Mouse (Mus musculus) hindbrain, postnatal 0 days (tissue): ENCODE results near the gene Gemin5. TPM values are rescaled to one million over a fixed set of nuclear protein-coding genes. Genes with fewer than 3 reads are reported as not detected.

Experiments
- ATAC-seq: fragments of 200-750 bp; cut with Nextera tagmentation; 2 replicates; pipeline ENCODE4 v1.8.0; 2017; ENCODE audit warnings: mild to moderate bottlenecking, moderate TSS enrichment, moderate library complexity
- DNase-seq: peaks from one replicate; pipeline ENCODE4 v3.0.0-alpha.2; 2015; ENCODE audit warnings: low spot score
- H3K27ac ChIP-seq: fragments of 300-500 bp; sonication (generic); 2 replicates; pipeline ENCODE4 v1.5.1; 2014; ENCODE audit warnings: mild to moderate bottlenecking
- H3K27me3 ChIP-seq: fragments of 300-500 bp; sonication (generic); 2 replicates; pipeline ENCODE4 v1.6.1; 2014; ENCODE audit warnings: low read length, mixed read lengths; ENCODE audit not compliant: insufficient read depth
- H3K36me3 ChIP-seq: fragments of 300-500 bp; sonication (generic); 2 replicates; pipeline ENCODE4 v1.6.1; 2014; ENCODE audit warnings: low read length, mixed read lengths; ENCODE audit not compliant: insufficient read depth
- H3K4me1 ChIP-seq: fragments of 300-500 bp; sonication (generic); 2 replicates; pipeline ENCODE4 v1.6.1; 2014; ENCODE audit warnings: antibody characterized with exemption, low read length, mixed read lengths; ENCODE audit not compliant: insufficient read depth
- H3K4me2 ChIP-seq: fragments of 300-500 bp; sonication (generic); 2 replicates; pipeline ENCODE4 v1.6.1; 2014; ENCODE audit warnings: low read depth, mild to moderate bottlenecking, low read length, moderate library complexity, mixed read lengths
- H3K4me3 ChIP-seq: fragments of 300-500 bp; sonication (generic); 2 replicates; pipeline ENCODE4 v1.5.1; 2014; ENCODE audit warnings: low read length
- H3K9ac ChIP-seq: fragments of 300-500 bp; sonication (generic); replicated peaks from 2 replicates; pipeline ENCODE4 v1.6.1; 2014; ENCODE audit warnings: mild to moderate bottlenecking, low read length, moderate library complexity, mixed read lengths
- H3K9me3 ChIP-seq: fragments of 300-500 bp; sonication (generic); 2 replicates; pipeline ENCODE4 v1.6.1; 2016; ENCODE audit warnings: low read length, mixed read lengths
- CTCF ChIP-seq: IDR thresholded peaks from 2 replicates; pipeline ENCODE4 v1.5.1; 2016; ENCODE audit warnings: antibody characterized with exemption, control low read depth, low read depth
- whole genome bisulfite sequencing: fragments of 180-500 bp; shearing (Covaris S2); extraction: QIAGEN DNeasy Blood & Tissue Kit; methylation state at CpG from one replicate; pipeline ENCODE4 v1.1.7; 2014; 5-methylcytosine and 5-hydroxymethylcytosine counted together
- polyA plus RNA-seq: library from polyadenylated mRNA; unstranded; fragments of >200 nt; fragmentation: Nextera tagmentation; extraction: Ambion mirVana; gene quantifications from 2 replicates; pipeline ENCODE4 v1.2.1, GENCODE M21; 2015
- total RNA-seq: library from RNA; depleted of rRNA; stranded (reverse); fragments of >200 nt; gene quantifications from 2 replicates; pipeline ENCODE4 v1.2.3, GENCODE M21; 2014

The Gemin5 gene
- total and polyA plus RNA-seq, 2 experiments from 2014 or later: 10.4 to 19.6 TPM

- 24% methylated on average over 3 of the region's 3 CpGs for WGBS
- peak; percentile 78 for ATAC-seq
These were observed 11.2 kb upstream of the Gemin5 start for GRCm38 (mm10) chr11:58179563-58179962.

GRCm38 (mm10) chr11:58171459-58172091, 3.2 kb upstream of the Gemin5 start, which contains the start of gene Mrpl22:
Mrpl22 (plus strand) TSS chr11:58171661.
- WGBS: under 1% methylated on average over 34 of the region's 34 CpGs
- DNase-seq (peak; percentile 98), ATAC-seq (peak; percentile 84)
- H3K4me3 ChIP-seq: peak within 1 kb of the TSS; percentile 76
- peaks cover 10% of the 10 kb centered on the region for H3K36me3 ChIP-seq
- peaks cover 9% of the 10 kb centered on the region for H3K4me1 ChIP-seq
- H3K4me2 ChIP-seq: peak within 1 kb of the TSS; percentile 69
- H3K9ac ChIP-seq: peak within 1 kb of the TSS; percentile 82
- TF ChIP-seq CTCF: no peak
- no peaks in the 10 kb centered on the region for H3K27me3 ChIP-seq
- H3K9me3 ChIP-seq: no peaks in the 10 kb centered on the region
- H3K27ac ChIP-seq: peak within 1 kb of the TSS; percentile 88

More at GRCm38 (mm10) chr11:58179563-58179962, 11.2 kb upstream of the Gemin5 start:
- Histone ChIP-seq H3K9me3 (no peaks in the 10 kb centered on the region), H3K36me3 (peaks cover 28% of the 10 kb centered on the region), H3K9ac (no peak overlapping the region), H3K27me3 (no peaks in the 10 kb centered on the region), H3K27ac (no peak overlapping the region), H3K4me2 (no peak overlapping the region), H3K4me3 (no peak overlapping the region), H3K4me1 (no peaks in the 10 kb centered on the region)
- peak; percentile 92 for DNase-seq
- peak; percentile 92 for TF ChIP-seq CTCF

- ATAC-seq: no peak
- no peak overlapping the region for H3K27ac ChIP-seq
- no peaks in the 10 kb centered on the region for H3K27me3 ChIP-seq
- no peak for TF ChIP-seq CTCF
- peaks cover 9% of the 10 kb centered on the region; the same call in 1 of the 2 replicates for H3K36me3 ChIP-seq
- no peak overlapping the region for H3K4me3 ChIP-seq
- peaks cover 9% of the 10 kb centered on the region for H3K4me1 ChIP-seq
- no peak overlapping the region for H3K4me2 ChIP-seq
- no peak overlapping the region for H3K9ac ChIP-seq
- no peaks in the 10 kb centered on the region for H3K9me3 ChIP-seq
- no peak for DNase-seq
- WGBS: 80% methylated on average over 4 of the region's 4 CpGs
These were observed 1.3 kb upstream of the Gemin5 start for GRCm38 (mm10) chr11:58169666-58170065.

GRCm38 (mm10) chr11:58167822-58168166, 545 bp downstream of the Gemin5 start:
- no peak for ATAC-seq
- H3K4me1 ChIP-seq: peaks cover 9% of the 10 kb centered on the region
- WGBS: 0% methylated on average over 8 of the region's 8 CpGs

GRCm38 (mm10) chr11:58165072-58165471, 3.3 kb downstream of the Gemin5 start:
- DNase-seq: no peak
- no peak overlapping the region for H3K4me2 ChIP-seq
- no peak overlapping the region for H3K4me3 ChIP-seq
- peaks cover 24% of the 10 kb centered on the region; the same call in 1 of the 2 replicates for H3K36me3 ChIP-seq
- 89% methylated on average over 2 of the region's 2 CpGs for WGBS
- no peaks in the 10 kb centered on the region for H3K27me3 ChIP-seq
- H3K27ac ChIP-seq: no peak overlapping the region
- no peak overlapping the region for H3K9ac ChIP-seq
- ATAC-seq: no peak
- 0 out of 2 replicates have a peak, but pooled peaks cover 4% of the 10 kb centered on the region for H3K4me1 ChIP-seq
- TF ChIP-seq CTCF: peak; percentile 31
- no peaks in the 10 kb centered on the region for H3K9me3 ChIP-seq

More at GRCm38 (mm10) chr11:58167822-58168166, 545 bp downstream of the Gemin5 start:
- peak overlapping the region; percentile 48; the same call in 1 of the 2 replicates for H3K27ac ChIP-seq
- peak overlapping the region; percentile 76 for H3K9ac ChIP-seq
- peak; percentile 34; the same call in 1 of the 2 replicates for TF ChIP-seq CTCF
- H3K36me3 ChIP-seq: peaks cover 15% of the 10 kb centered on the region; the same call in 1 of the 2 replicates
- peak overlapping the region; percentile 88 for H3K4me3 ChIP-seq
- no peaks in the 10 kb centered on the region for H3K9me3 ChIP-seq
- peak overlapping the region; percentile 76 for H3K4me2 ChIP-seq
- DNase-seq: no peak
- no peaks in the 10 kb centered on the region for H3K27me3 ChIP-seq

GRCm38 (mm10) chr11:58156871-58157270, 11.5 kb downstream of the Gemin5 start:
- Histone ChIP-seq H3K27ac (no peak overlapping the region), H3K9ac (no peak overlapping the region), H3K9me3 (no peaks in the 10 kb centered on the region), H3K4me3 (no peak overlapping the region), H3K4me1 (no peaks in the 10 kb centered on the region), H3K4me2 (no peak overlapping the region), H3K27me3 (no peaks in the 10 kb centered on the region), H3K36me3 (peaks cover 60% of the 10 kb centered on the region)
- 88% methylated on average over 3 of the region's 3 CpGs for WGBS
- TF ChIP-seq CTCF: no peak
- DNase-seq: no peak
- no peak for ATAC-seq

- Histone ChIP-seq H3K4me1 (no peaks in the 10 kb centered on the region), H3K27ac (no peak overlapping the region), H3K27me3 (no peaks in the 10 kb centered on the region), H3K9me3 (no peaks in the 10 kb centered on the region), H3K4me3 (no peak overlapping the region), H3K9ac (no peak overlapping the region), H3K4me2 (no peak overlapping the region), H3K36me3 (peaks cover 70% of the 10 kb centered on the region)
- no peak for TF ChIP-seq CTCF
- DNase-seq (no peak), ATAC-seq (no peak)
- 95% methylated on average over 9 of the region's 9 CpGs for WGBS
These were observed 12.9 kb downstream of the Gemin5 start for GRCm38 (mm10) chr11:58155458-58155857.
